In genomic region chr6:129238275-129239038, GRCm38 (mm10) we compare ENCODE assay signal across 8 mouse cellular contexts. TPM values are rescaled to one million over a fixed set of nuclear protein-coding genes. Genes with fewer than 3 reads are reported as not detected.
A peak's percentile ranks its signal among the peaks of the same experiment; 100 is the strongest.
DNase-seq lines count a peak whose midpoint lies in the region; ATAC-seq and TF ChIP-seq lines count a peak whose summit lies in the region.

No protein-coding gene starts in this region.

- no peaks in the 10 kb centered on the region for H3K27me3 ChIP-seq in testis, adult 2 months (ENCODE audit: control insufficient read depth, insufficient read depth, low read length)
- H3K27me3 ChIP-seq in lung, embryonic 14.5 days (ENCODE audit: insufficient read depth, low read length): no peaks in the 10 kb centered on the region
- no peaks in the 10 kb centered on the region for H3K27me3 ChIP-seq in neural tube, embryonic 15.5 days (replicated peaks)

- ATAC-seq in lung, embryonic 14.5 days (ENCODE audit: insufficient read depth): peak; percentile 81
- ATAC-seq in neural tube, embryonic 15.5 days (ENCODE audit: low FRiP score): peak; percentile 79

- no peak for DNase-seq in testis, postnatal 14 days (ENCODE audit: low spot score)
- DNase-seq in embryo, embryonic 11 days: peak; percentile 31
- DNase-seq in gastrocnemius, postnatal 36 days: peak; percentile 50 to 60
- DNase-seq in kidney, adult 18-20 months: peak; percentile 84
- DNase-seq in lung, embryonic 14.5 days: peak; percentile 59
- no peak for DNase-seq in layer of hippocampus, adult 9-11 months

- H3K4me2 ChIP-seq in lung, embryonic 14.5 days: peak overlapping the region; percentile 56
- H3K4me2 ChIP-seq in neural tube, embryonic 15.5 days: peak overlapping the region; percentile 82

- no peaks in the 10 kb centered on the region for H3K36me3 ChIP-seq in testis, adult 2 months (ENCODE audit: control insufficient read depth, insufficient read depth, low read length)
- no peaks in the 10 kb centered on the region for H3K36me3 ChIP-seq in lung, embryonic 14.5 days (ENCODE audit: insufficient read depth)
- H3K36me3 ChIP-seq in neural tube, embryonic 15.5 days: no peaks in the 10 kb centered on the region

- WGBS in lung, embryonic 14.5 days: 9% methylated on average over 14 of the region's 14 CpGs
- WGBS in neural tube, embryonic 15.5 days: 12% methylated on average over 14 of the region's 14 CpGs

- H3K4me3 ChIP-seq in testis, adult 2 months (ENCODE audit: control insufficient read depth, low read depth, low read length): peak overlapping the region; percentile 76
- peak overlapping the region; percentile 47 for H3K4me3 ChIP-seq in lung, embryonic 14.5 days (ENCODE audit: low read depth, low read length)
- peak overlapping the region; percentile 54 for H3K4me3 ChIP-seq in neural tube, embryonic 15.5 days (replicated peaks)

- peaks cover 2% of the 10 kb centered on the region; the same call in 1 of the 2 replicates for H3K4me1 ChIP-seq in testis, adult 2 months (ENCODE audit: control insufficient read depth, insufficient read depth, low read length)
- H3K4me1 ChIP-seq in lung, embryonic 14.5 days (ENCODE audit: insufficient read depth): no peaks in the 10 kb centered on the region
- peaks cover 5% of the 10 kb centered on the region; the same call in 1 of the 2 replicates for H3K4me1 ChIP-seq in neural tube, embryonic 15.5 days

- H3K27ac ChIP-seq in testis, adult 2 months (ENCODE audit: control insufficient read depth, insufficient read depth, low read depth, low read length): peak overlapping the region; percentile 18
- peak overlapping the region; percentile 13; the same call in 1 of the 2 replicates for H3K27ac ChIP-seq in lung, embryonic 14.5 days (ENCODE audit: low read depth)
- H3K27ac ChIP-seq in neural tube, embryonic 15.5 days (replicated peaks): no peak overlapping the region

- TF ChIP-seq POLR2A in testis, adult 2 months (IDR thresholded peaks at IDR 0.05; ENCODE audit: control insufficient read depth, low read depth, low read length): no peak

- H3K9me3 ChIP-seq in lung, embryonic 14.5 days (ENCODE audit: low read depth, low read length): no peaks in the 10 kb centered on the region
- H3K9me3 ChIP-seq in neural tube, embryonic 15.5 days (replicated peaks): no peaks in the 10 kb centered on the region

- intact Hi-C loops in gastrocnemius, postnatal 36 days (cut with DNase I): loop anchor here (10.0 kb wide), 1 partner anchor 474 kb away; no protein-coding TSS in a partner anchor

- peak overlapping the region; percentile 49 for H3K9ac ChIP-seq in lung, embryonic 14.5 days
- H3K9ac ChIP-seq in neural tube, embryonic 15.5 days (replicated peaks): peak overlapping the region; percentile 47

- TF ChIP-seq CTCF in testis, adult 2 months (IDR thresholded peaks at IDR 0.05; ENCODE audit: control insufficient read depth, insufficient read depth, insufficient replicate concordance, low read depth, low read length): no peak
- no peak for TF ChIP-seq CTCF in lung, embryonic 14.5 days (IDR thresholded peaks at IDR 0.05; ENCODE audit: low read depth)

RNA-seq across cellular contexts. Expression of gene Cd69, which starts 36.8 kb away (rescaled TPM):
- 0.07 TPM in 1 of 2 replicates, not detected in the other for polyA plus RNA-seq in testis, adult 2 months (2012; rRNA removed)
- under 1 TPM in 1 of 2 experiments, not detected in 1; 0.31 TPM for total RNA-seq in gastrocnemius, postnatal 36 days (2021)
- polyA plus RNA-seq in lung, embryonic 14.5 days (2014; fragmentation: Nextera tagmentation; extraction: Ambion mirVana): not detected in 2 replicates
- 0.09 and 0.47 TPM in 2 replicates for polyA plus RNA-seq in neural tube, embryonic 15.5 days (2015; fragmentation: Nextera tagmentation; extraction: Ambion mirVana)

RNA-seq across cellular contexts. Expression of gene Clec2d, which starts 58.0 kb away (rescaled TPM):
- polyA plus RNA-seq in testis, adult 2 months (2012; rRNA removed): 4.5 and 4.9 TPM in 2 replicates
- 10 to 100 TPM; 59.3 to 69.5 TPM for total RNA-seq in gastrocnemius, postnatal 36 days (2021)
- polyA plus RNA-seq in lung, embryonic 14.5 days (2014; fragmentation: Nextera tagmentation; extraction: Ambion mirVana): 0.51 and 0.59 TPM in 2 replicates
- 0.24 and 0.40 TPM in 2 replicates for polyA plus RNA-seq in neural tube, embryonic 15.5 days (2015; fragmentation: Nextera tagmentation; extraction: Ambion mirVana)

Comparison
In these comparisons a context has a peak if more than half of its experiments do, and no peak if none do; other contexts are left out.
1. DNase-seq: peak in embryo, embryonic 11 days (single experiment), gastrocnemius, postnatal 36 days (2 of 2), kidney, adult 18-20 months (single experiment) and lung, embryonic 14.5 days (single experiment); none in testis, postnatal 14 days (single experiment) and layer of hippocampus, adult 9-11 months (single experiment).
2. Peak in every context shown above with its lines, with median percentiles within 50 percentile points of each other: H3K4me3 ChIP-seq.